Mouse (Mus musculus): ENCODE results near the gene Prss43. TPM values are rescaled to one million over a fixed set of nuclear protein-coding genes. Genes with fewer than 3 reads are reported as not detected.

Gene Prss43
- polyA plus RNA-seq, 1 experiment from 2014 or later: not detected

DNA sequence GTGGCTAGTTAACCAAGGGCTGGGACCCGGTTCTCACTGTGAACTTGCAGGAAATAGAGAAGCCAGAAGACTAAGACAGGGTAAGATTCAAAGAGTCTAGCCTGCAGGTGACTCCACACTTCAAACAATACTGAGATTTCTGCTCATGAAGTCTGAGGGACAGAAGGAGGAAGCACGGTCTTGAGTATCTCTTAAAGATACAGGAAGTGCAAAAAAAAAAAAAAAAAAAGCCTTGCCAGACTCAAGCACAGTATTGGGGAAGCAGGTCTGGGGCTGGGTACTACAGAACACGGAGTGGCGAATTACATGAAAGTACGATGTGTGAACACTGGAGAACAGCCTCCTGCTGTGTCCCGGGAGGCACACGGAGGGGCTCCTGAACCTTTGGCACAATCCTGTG lies 658 bp upstream of the Prss43 start:
- no peaks in the 10 kb centered on the region for H3K4me1 ChIP-seq (replicated peaks; ENCODE audit: control insufficient read depth, insufficient read depth)
- no peak for DNase-seq (ENCODE audit: low spot score)
- no peak overlapping the region for H3K27ac ChIP-seq (replicated peaks)
- H3K4me3 ChIP-seq (ENCODE audit: low read depth, low read length): no peak overlapping the region
- WGBS: 67% methylated on average over 7 of the region's 7 CpGs
- no peak overlapping the region for H3K9ac ChIP-seq (ENCODE audit: low read length)
- H3K27me3 ChIP-seq (ENCODE audit: control insufficient read depth, insufficient read depth, low read length): no peaks in the 10 kb centered on the region
- H3K9me3 ChIP-seq (ENCODE audit: control insufficient read depth, low read length): no peaks in the 10 kb centered on the region
- no peak for ATAC-seq (ENCODE audit: low FRiP score, low TSS enrichment)
- H3K36me3 ChIP-seq (ENCODE audit: control insufficient read depth, insufficient read depth, low read length): no peaks in the 10 kb centered on the region
- H3K4me2 ChIP-seq (replicated peaks; ENCODE audit: low read depth): no peak overlapping the region
- TF ChIP-seq EP300 (optimal IDR thresholded peaks at IDR 0.05) (no peak), CTCF (IDR thresholded peaks at IDR 0.05; ENCODE audit: low read depth) (no peak)

DNA sequence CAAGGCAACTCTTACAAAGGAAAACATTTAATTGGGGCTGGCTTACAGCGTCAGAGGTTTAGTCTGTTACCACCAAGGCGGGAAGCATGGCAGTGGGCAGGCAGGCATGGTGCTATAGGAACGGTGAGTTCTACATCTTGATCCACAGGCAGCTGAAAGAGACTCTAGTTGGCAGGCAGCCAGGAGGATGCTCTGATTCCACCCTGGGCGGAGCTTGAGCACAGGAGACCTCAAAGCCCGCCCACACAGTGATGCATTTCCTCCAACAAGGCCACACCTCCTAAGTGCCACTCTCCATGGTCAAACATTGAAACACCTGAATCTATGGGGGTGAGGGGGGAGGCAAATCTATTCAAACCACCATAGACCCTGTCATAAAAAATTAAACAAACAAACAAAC lies 6.5 kb downstream of the Prss43 start:
- TF ChIP-seq EP300 (optimal IDR thresholded peaks at IDR 0.05) (no peak), CTCF (IDR thresholded peaks at IDR 0.05; ENCODE audit: low read depth) (no peak)
- Histone ChIP-seq H3K27me3 (ENCODE audit: control insufficient read depth, insufficient read depth, low read length) (no peaks in the 10 kb centered on the region), H3K9ac (ENCODE audit: low read length) (no peak overlapping the region), H3K4me1 (replicated peaks; ENCODE audit: control insufficient read depth, insufficient read depth) (no peaks in the 10 kb centered on the region), H3K9me3 (ENCODE audit: control insufficient read depth, low read length) (no peaks in the 10 kb centered on the region), H3K4me2 (replicated peaks; ENCODE audit: low read depth) (no peak overlapping the region), H3K27ac (replicated peaks) (no peak overlapping the region), H3K36me3 (ENCODE audit: control insufficient read depth, insufficient read depth, low read length) (no peaks in the 10 kb centered on the region), H3K4me3 (ENCODE audit: low read depth, low read length) (no peak overlapping the region)
- no peak for ATAC-seq (ENCODE audit: low FRiP score, low TSS enrichment)
- no peak for DNase-seq (ENCODE audit: low spot score)
- 69% methylated on average over 5 of the region's 5 CpGs for WGBS

DNA sequence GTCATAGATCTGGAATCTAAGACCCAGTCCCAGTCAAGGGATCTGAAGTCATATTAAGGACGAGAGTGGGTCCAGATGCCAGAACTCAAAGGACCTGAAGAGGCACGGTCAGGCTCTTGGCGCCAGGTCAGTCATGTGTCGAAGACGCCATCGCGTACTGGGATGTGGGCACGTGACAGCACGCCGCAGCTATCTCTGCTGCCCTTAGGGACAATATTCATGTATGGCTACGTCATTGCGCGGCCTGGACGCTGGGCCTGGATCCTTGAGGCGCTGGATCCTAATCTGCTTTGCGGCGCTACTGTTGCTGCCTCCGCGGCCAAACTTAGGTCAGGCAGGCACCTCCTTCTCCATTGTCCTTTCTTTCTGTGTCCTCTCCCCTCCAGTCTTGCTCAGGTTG lies 7.9 kb downstream of the Prss43 start, which contains the start of gene Prss45:
Gene Prss45, plus strand, starts transcription at position 178 of the 400 bp plus-strand sequence.
- H3K27ac ChIP-seq (replicated peaks): no peak within 1 kb of the TSS
- ATAC-seq (ENCODE audit: low FRiP score, low TSS enrichment): no peak
- no peak for DNase-seq (ENCODE audit: low spot score)
- H3K27me3 ChIP-seq (ENCODE audit: control insufficient read depth, insufficient read depth, low read length): no peaks in the 10 kb centered on the region
- 77% methylated on average over 19 of the region's 19 CpGs for WGBS
- H3K9me3 ChIP-seq (ENCODE audit: control insufficient read depth, low read length): no peaks in the 10 kb centered on the region
- no peaks in the 10 kb centered on the region for H3K36me3 ChIP-seq (ENCODE audit: control insufficient read depth, insufficient read depth, low read length)
- no peaks in the 10 kb centered on the region for H3K4me1 ChIP-seq (replicated peaks; ENCODE audit: control insufficient read depth, insufficient read depth)
- H3K4me2 ChIP-seq (replicated peaks; ENCODE audit: low read depth): no peak within 1 kb of the TSS
- TF ChIP-seq CTCF (IDR thresholded peaks at IDR 0.05; ENCODE audit: low read depth) (no peak), EP300 (optimal IDR thresholded peaks at IDR 0.05) (no peak)
- H3K4me3 ChIP-seq (ENCODE audit: low read depth, low read length): no peak within 1 kb of the TSS
- no peak within 1 kb of the TSS for H3K9ac ChIP-seq (ENCODE audit: low read length)

GRCm38 (mm10) chr9:110834961-110835360 lies 8.5 kb downstream of the Prss43 start:
- no peaks in the 10 kb centered on the region for H3K27me3 ChIP-seq (ENCODE audit: control insufficient read depth, insufficient read depth, low read length)
- H3K4me2 ChIP-seq (replicated peaks; ENCODE audit: low read depth): no peak overlapping the region
- ATAC-seq (ENCODE audit: low FRiP score, low TSS enrichment): no peak
- no peak overlapping the region for H3K4me3 ChIP-seq (ENCODE audit: low read depth, low read length)
- TF ChIP-seq EP300 (optimal IDR thresholded peaks at IDR 0.05): no peak
- no peak for TF ChIP-seq CTCF (IDR thresholded peaks at IDR 0.05; ENCODE audit: low read depth)
- H3K36me3 ChIP-seq (ENCODE audit: control insufficient read depth, insufficient read depth, low read length): no peaks in the 10 kb centered on the region
- H3K4me1 ChIP-seq (replicated peaks; ENCODE audit: control insufficient read depth, insufficient read depth): no peaks in the 10 kb centered on the region
- no peak overlapping the region for H3K27ac ChIP-seq (replicated peaks)
- WGBS: 41% methylated on average over 10 of the region's 10 CpGs
- no peaks in the 10 kb centered on the region for H3K9me3 ChIP-seq (ENCODE audit: control insufficient read depth, low read length)
- H3K9ac ChIP-seq (ENCODE audit: low read length): no peak overlapping the region
- no peak for DNase-seq (ENCODE audit: low spot score)

DNA sequence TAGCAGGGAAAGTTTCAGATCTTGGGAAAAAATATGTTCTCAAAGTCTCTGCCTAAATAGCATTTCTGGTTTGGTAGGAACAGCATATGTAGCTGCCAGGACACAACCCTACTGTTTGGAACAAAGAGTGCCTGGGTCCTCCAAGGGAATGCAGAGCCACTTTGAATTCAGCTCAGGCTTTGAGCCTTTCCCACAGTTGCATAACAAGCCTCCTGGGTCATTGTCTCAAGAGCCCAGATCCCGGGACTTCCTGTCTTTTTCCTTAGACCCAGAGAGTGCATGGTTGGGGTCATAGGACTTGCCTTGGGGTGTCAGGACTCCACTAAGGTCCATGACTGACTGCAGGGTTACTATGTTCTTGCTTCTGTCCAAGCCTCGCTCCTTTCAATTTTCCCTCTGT lies 9.6 kb downstream of the Prss43 start:
- Histone ChIP-seq H3K36me3 (ENCODE audit: control insufficient read depth, insufficient read depth, low read length) (no peaks in the 10 kb centered on the region), H3K9me3 (ENCODE audit: control insufficient read depth, low read length) (no peaks in the 10 kb centered on the region), H3K9ac (ENCODE audit: low read length) (no peak overlapping the region), H3K4me1 (replicated peaks; ENCODE audit: control insufficient read depth, insufficient read depth) (no peaks in the 10 kb centered on the region), H3K4me2 (replicated peaks; ENCODE audit: low read depth) (no peak overlapping the region), H3K27me3 (ENCODE audit: control insufficient read depth, insufficient read depth, low read length) (no peaks in the 10 kb centered on the region), H3K4me3 (ENCODE audit: low read depth, low read length) (no peak overlapping the region), H3K27ac (replicated peaks) (no peak overlapping the region)
- ATAC-seq (ENCODE audit: low FRiP score, low TSS enrichment) (no peak), DNase-seq (ENCODE audit: low spot score) (no peak)
- TF ChIP-seq CTCF (IDR thresholded peaks at IDR 0.05; ENCODE audit: low read depth): no peak
- TF ChIP-seq EP300 (optimal IDR thresholded peaks at IDR 0.05): no peak
- WGBS: 62% methylated on average over 2 of the region's 2 CpGs

GRCm38 (mm10) chr9:110840905-110841304 lies 14.4 kb downstream of the Prss43 start:
- H3K4me2 ChIP-seq (replicated peaks; ENCODE audit: low read depth): no peak overlapping the region
- H3K4me3 ChIP-seq (ENCODE audit: low read depth, low read length): no peak overlapping the region
- no peak for ATAC-seq (ENCODE audit: low FRiP score, low TSS enrichment)
- no peak for TF ChIP-seq EP300 (optimal IDR thresholded peaks at IDR 0.05)
- TF ChIP-seq CTCF (IDR thresholded peaks at IDR 0.05; ENCODE audit: low read depth): no peak
- H3K4me1 ChIP-seq (replicated peaks; ENCODE audit: control insufficient read depth, insufficient read depth): no peaks in the 10 kb centered on the region
- no peaks in the 10 kb centered on the region for H3K27me3 ChIP-seq (ENCODE audit: control insufficient read depth, insufficient read depth, low read length)
- no peaks in the 10 kb centered on the region for H3K9me3 ChIP-seq (ENCODE audit: control insufficient read depth, low read length)
- no peak overlapping the region for H3K27ac ChIP-seq (replicated peaks)
- H3K9ac ChIP-seq (ENCODE audit: low read length): no peak overlapping the region
- 79% methylated on average over 6 of the region's 6 CpGs for WGBS
- no peak for DNase-seq (ENCODE audit: low spot score)
- H3K36me3 ChIP-seq (ENCODE audit: control insufficient read depth, insufficient read depth, low read length): no peaks in the 10 kb centered on the region

Data from stomach, postnatal 0 days (tissue).